Mouse (Mus musculus): ENCODE measurements at regions not wholly inside any gene's neighbourhood (a gene's known extent, or its start where the extent isn't known, plus 50 kb on each side); places are given as distances from the start of the nearest gene placed in this dataset.

DNA sequence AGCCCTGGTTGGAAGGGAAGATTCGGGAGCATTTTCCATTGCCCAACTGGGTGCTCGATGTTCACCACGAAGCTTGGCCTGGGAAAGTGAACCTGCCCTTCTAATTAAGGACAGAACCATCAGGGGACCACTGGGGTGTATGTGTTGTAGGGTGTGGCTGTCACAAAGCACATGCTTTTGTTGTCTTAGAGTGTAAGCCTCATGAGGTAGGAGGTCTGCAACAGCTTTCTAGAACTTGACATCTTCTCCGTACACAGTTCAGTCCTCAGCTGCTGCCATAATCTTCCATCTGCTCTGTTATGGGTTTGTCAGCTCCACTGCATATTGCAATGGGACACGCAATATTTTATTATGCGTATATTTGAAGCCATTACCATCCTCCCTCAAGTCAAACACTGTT is 127.9 kb upstream of the Jag1 start:
- TF ChIP-seq CTCF (IDR thresholded peaks at IDR 0.05; ENCODE audit: control insufficient read depth, insufficient read depth, insufficient replicate concordance, low read depth, low read length) = no peak
- TF ChIP-seq POLR2A (IDR thresholded peaks at IDR 0.05; ENCODE audit: control insufficient read depth, low read depth, low read length) = no peak
